Mouse (Mus musculus) ES-Bruce4 (cell line): ENCODE data around the gene Pus10. TPM values are rescaled to one million over a fixed set of nuclear protein-coding genes. Genes with fewer than 3 reads are reported as not detected.

Source experiments
- H3K27ac ChIP-seq: 2 replicates; pipeline ENCODE4 v1.5.1; 2012; ENCODE audit warnings: low read length, inconsistent platforms; ENCODE audit not compliant: insufficient read depth
- H3K27me3 ChIP-seq: 2 replicates; pipeline ENCODE4 v1.6.1; 2012; ENCODE audit warnings: mild to moderate bottlenecking, low read length, inconsistent platforms; ENCODE audit not compliant: control insufficient read depth, poor library complexity, insufficient read depth, severe bottlenecking
- H3K36me3 ChIP-seq: 2 replicates; pipeline ENCODE4 v1.6.1; 2012; ENCODE audit warnings: inconsistent platforms, mild to moderate bottlenecking, low read length, moderate library complexity; ENCODE audit not compliant: control insufficient read depth, poor library complexity, insufficient read depth, severe bottlenecking
- H3K4me1 ChIP-seq: one replicate; pipeline ENCODE4 v1.8.1; 2011; ENCODE audit warnings: low read length; ENCODE audit not compliant: control insufficient read depth, insufficient read depth
- H3K4me3 ChIP-seq: 2 replicates; pipeline ENCODE4 v1.5.1; 2011; ENCODE audit warnings: low read depth, mild to moderate bottlenecking, low read length
- H3K9ac ChIP-seq: 2 replicates; pipeline ENCODE4 v1.6.1; 2012; ENCODE audit warnings: low read depth, mild to moderate bottlenecking, inconsistent platforms; ENCODE audit not compliant: poor library complexity, severe bottlenecking
- H3K9me3 ChIP-seq: replicated peaks from 2 replicates; pipeline ENCODE4 v1.6.1; 2012; ENCODE audit warnings: mild to moderate bottlenecking, low read length, inconsistent platforms; ENCODE audit not compliant: control insufficient read depth, poor library complexity, insufficient read depth, severe bottlenecking
- CTCF ChIP-seq: IDR thresholded peaks from one replicate; pipeline ENCODE4 v1.8.1; 2011; ENCODE audit warnings: low read depth, low read length
- EP300 ChIP-seq: IDR thresholded peaks from 2 replicates; pipeline ENCODE4 v1.6.1; 2011; ENCODE audit warnings: low read depth, low read length; ENCODE audit not compliant: insufficient read depth
- POLR2A ChIP-seq: IDR thresholded peaks from one replicate; pipeline ENCODE4 v1.8.1; 2011; ENCODE audit warnings: low read length; ENCODE audit not compliant: insufficient read depth
- polyA plus RNA-seq: library from polyadenylated mRNA; stranded (reverse); fragments of >200 nt; gene quantifications from 2 replicates; pipeline ENCODE4 v1.2.4, GENCODE M21; 2011; ENCODE audit warnings: low read depth; ENCODE audit not compliant: missing spikeins, insufficient read depth, insufficient read length

Gene Pus10
- polyA plus RNA-seq, 1 experiment = 62.5 TPM

DNA sequence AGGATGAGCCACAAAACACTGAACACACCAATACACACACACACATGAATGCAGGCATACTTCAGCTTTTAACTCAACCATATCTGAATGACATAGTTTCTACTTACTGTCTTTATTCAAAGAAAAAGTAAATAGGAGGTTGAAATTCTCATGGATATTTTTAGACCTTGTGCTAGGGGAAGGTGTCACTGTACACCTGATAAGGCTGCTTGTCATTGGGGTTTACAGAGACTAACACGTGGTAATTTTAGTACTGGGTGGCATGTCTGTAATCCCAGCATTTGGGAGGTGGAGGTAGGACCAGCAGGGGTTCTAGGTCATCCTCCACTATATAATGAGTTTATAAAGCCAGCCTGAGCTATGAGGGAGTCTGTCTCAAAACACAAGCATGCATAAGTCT, 107.0 kb downstream of the Pus10 start:
- Histone ChIP-seq H3K36me3 (no peaks in the 10 kb centered on the region), H3K9ac (no peak overlapping the region), H3K27me3 (peaks cover 5% of the 10 kb centered on the region; the same call in 1 of the 2 replicates), H3K27ac (no peak overlapping the region), H3K4me1 (no peaks in the 10 kb centered on the region), H3K4me3 (no peak overlapping the region), H3K9me3 (no peaks in the 10 kb centered on the region; the same call in 1 of the 2 replicates)
- no peak for TF ChIP-seq CTCF
- TF ChIP-seq EP300 = no peak
- no peak for TF ChIP-seq POLR2A

DNA sequence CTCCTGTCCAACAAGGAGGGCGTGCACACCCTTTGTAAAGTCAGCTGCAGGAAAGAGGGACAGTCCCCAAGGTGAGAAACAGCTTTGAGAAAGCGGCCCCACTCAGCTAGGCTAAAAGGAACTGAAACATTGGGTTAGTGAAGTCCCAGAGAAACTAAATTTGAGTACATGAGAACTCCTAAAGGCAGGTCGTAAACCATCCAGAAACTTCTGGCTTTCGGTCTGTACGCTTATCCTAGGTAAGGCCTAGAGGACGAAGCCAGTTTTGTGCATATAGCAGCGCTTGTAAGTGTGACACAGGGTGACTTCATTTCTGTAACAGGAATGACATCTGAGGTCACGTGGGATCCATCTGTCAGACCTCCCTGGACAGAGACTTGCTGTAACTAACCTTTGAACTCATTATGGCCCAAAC, 113.3 kb downstream of the Pus10 start:
- Histone ChIP-seq H3K27me3 (no peaks in the 10 kb centered on the region), H3K4me1 (peaks cover 1% of the 10 kb centered on the region), H3K9me3 (no peaks in the 10 kb centered on the region; the same call in 1 of the 2 replicates), H3K36me3 (no peaks in the 10 kb centered on the region), H3K9ac (no peak overlapping the region), H3K27ac (no peak overlapping the region), H3K4me3 (no peak overlapping the region)
- TF ChIP-seq CTCF (no peak), EP300 (no peak), POLR2A (no peak)

DNA sequence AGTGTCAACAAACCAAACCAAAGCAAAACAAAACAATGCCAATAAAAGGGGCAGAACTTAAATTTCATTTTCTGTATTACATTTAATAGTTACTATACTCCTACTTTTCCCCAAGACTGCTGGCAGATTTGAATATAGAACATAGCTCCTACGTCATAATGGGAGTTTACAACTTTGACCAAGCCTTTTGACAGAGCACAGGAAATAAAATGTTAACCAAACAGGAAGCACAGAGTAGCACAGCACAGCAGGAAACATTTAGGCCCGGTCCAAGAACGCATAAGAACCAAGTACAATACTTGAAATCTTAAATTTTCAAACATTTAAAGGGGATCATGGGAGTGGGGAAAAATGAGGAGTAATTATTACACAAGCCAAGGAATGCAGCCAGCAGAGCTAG, 116.6 kb downstream of the Pus10 start:
- TF ChIP-seq CTCF = no peak
- no peak for TF ChIP-seq EP300
- no peak for TF ChIP-seq POLR2A
- Histone ChIP-seq H3K9me3 (no peaks in the 10 kb centered on the region), H3K4me1 (peaks cover 1% of the 10 kb centered on the region), H3K9ac (no peak overlapping the region), H3K4me3 (no peak overlapping the region), H3K27me3 (no peaks in the 10 kb centered on the region), H3K27ac (no peak overlapping the region), H3K36me3 (no peaks in the 10 kb centered on the region)

Other genes with a start within 250 kb of the Pus10 start
- 49.1 and 52.1 TPM in 2 replicates for gene Ahsa2, start 167.6 kb upstream of the Pus10 start, polyA plus RNA-seq
- 0.64 TPM in 1 of 2 replicates, not detected in the other for gene 1700093K21Rik, start 144.5 kb upstream of the Pus10 start, polyA plus RNA-seq
- 22.4 and 22.8 TPM in 2 replicates for gene 0610010F05Rik, start 32.0 kb upstream of the Pus10 start, polyA plus RNA-seq
- 48.9 and 63.0 TPM in 2 replicates for gene Pex13, start 285 bp downstream of the Pus10 start, polyA plus RNA-seq
- gene Rel, start 105.3 kb downstream of the Pus10 start, polyA plus RNA-seq = 2.3 and 2.6 TPM in 2 replicates
- gene Papolg, start 229.6 kb downstream of the Pus10 start, polyA plus RNA-seq = 31.1 and 34.1 TPM in 2 replicates